Mouse (Mus musculus) limb, embryonic 15.5 days (tissue): ENCODE results near the gene Slc25a12. TPM values are rescaled to one million over a fixed set of nuclear protein-coding genes. Genes with fewer than 3 reads are reported as not detected.

Source experiments
- ATAC-seq: fragments of 200-750 bp; cut with Nextera tagmentation; 2 replicates; pipeline ENCODE4 v1.8.0; 2017; ENCODE audit warnings: low read depth, moderate TSS enrichment; ENCODE audit not compliant: insufficient number of reproducible peaks, low FRiP score, low TSS enrichment
- H3K27ac ChIP-seq: fragments of 300-500 bp; sonication (generic); 2 replicates; pipeline ENCODE4 v1.5.1; 2015; ENCODE audit warnings: moderate library complexity, mild to moderate bottlenecking, inconsistent platforms
- H3K27me3 ChIP-seq: fragments of 300-500 bp; sonication (generic); 2 replicates; pipeline ENCODE4 v1.6.1; 2015; ENCODE audit warnings: inconsistent platforms
- H3K36me3 ChIP-seq: fragments of 300-500 bp; sonication (generic); 2 replicates; pipeline ENCODE4 v1.6.1; 2015; ENCODE audit warnings: inconsistent platforms
- H3K4me1 ChIP-seq: fragments of 300-500 bp; sonication (generic); 2 replicates; pipeline ENCODE4 v1.6.1; 2015; ENCODE audit warnings: inconsistent platforms
- H3K4me2 ChIP-seq: fragments of 300-500 bp; sonication (generic); 2 replicates; pipeline ENCODE4 v1.6.1; 2015; ENCODE audit warnings: mild to moderate bottlenecking, inconsistent platforms
- H3K4me3 ChIP-seq: fragments of 300-500 bp; sonication (generic); 2 replicates; pipeline ENCODE4 v1.5.1; 2015; ENCODE audit warnings: mild to moderate bottlenecking, inconsistent platforms
- H3K9ac ChIP-seq: fragments of 300-500 bp; sonication (generic); 2 replicates; pipeline ENCODE4 v1.6.1; 2015; ENCODE audit warnings: inconsistent platforms
- H3K9me3 ChIP-seq: fragments of 300-500 bp; sonication (generic); 2 replicates; pipeline ENCODE4 v1.6.1; 2016; ENCODE audit warnings: inconsistent platforms
- WGBS: fragments of 180-500 bp; shearing (Covaris S2); methylation state at CpG from one replicate; pipeline ENCODE4 v1.1.7; 2015; 5-methylcytosine and 5-hydroxymethylcytosine counted together
- polyA plus RNA-seq: library from polyadenylated mRNA; unstranded; fragments of >200 nt; fragmentation: Nextera tagmentation; extraction: Ambion mirVana; gene quantifications from 2 replicates; pipeline ENCODE4 v1.2.1, GENCODE M21; 2015

Gene Slc25a12
- polyA plus RNA-seq, 1 experiment from 2014 or later, result 33.5 TPM

DNA sequence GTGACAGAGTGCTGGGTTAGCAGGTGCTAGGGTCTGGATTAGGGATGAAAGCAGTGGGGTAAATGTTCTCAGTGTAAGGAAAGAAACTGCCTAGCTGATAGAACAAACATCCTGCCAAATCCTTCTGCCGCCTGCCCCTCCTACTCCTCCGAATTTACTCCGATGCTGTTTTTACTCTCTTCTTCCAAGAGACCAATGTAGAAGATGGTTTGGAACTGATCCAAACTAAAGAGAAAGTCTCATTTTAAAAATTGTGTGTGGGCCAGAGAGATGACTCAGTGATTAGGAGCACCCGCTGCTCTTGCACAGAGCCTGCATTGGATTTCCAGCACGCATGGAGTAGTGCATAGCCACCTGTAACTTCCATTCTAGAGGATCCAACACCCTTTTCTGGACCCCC is 4.2 kb upstream of the Slc25a12 start:
- no peak overlapping the region for H3K4me3 ChIP-seq
- 60% methylated on average over 5 of the region's 5 CpGs for WGBS

GRCm38 (mm10) chr2:71368086-71368485 is 537 bp upstream of the Slc25a12 start:
- H3K4me2 ChIP-seq, result peak overlapping the region; percentile 67
- 40% methylated on average over 8 of the region's 8 CpGs for WGBS
- H3K27me3 ChIP-seq, result no peaks in the 10 kb centered on the region
- no peak for ATAC-seq
- no peaks in the 10 kb centered on the region for H3K9me3 ChIP-seq
- H3K4me1 ChIP-seq, result peaks cover 10% of the 10 kb centered on the region; the same call in 1 of the 2 replicates
- H3K27ac ChIP-seq, result no peak overlapping the region
- H3K36me3 ChIP-seq, result no peaks in the 10 kb centered on the region
- no peak overlapping the region for H3K9ac ChIP-seq
- 0 out of 2 replicates have a peak overlapping the region, but pooled peaks have one; percentile 81 for H3K4me3 ChIP-seq

More for the DNA sequence above, 4.2 kb upstream of the Slc25a12 start:
- no peaks in the 10 kb centered on the region for H3K36me3 ChIP-seq
- no peak overlapping the region for H3K9ac ChIP-seq
- H3K27me3 ChIP-seq, result no peaks in the 10 kb centered on the region
- H3K27ac ChIP-seq, result no peak overlapping the region
- H3K9me3 ChIP-seq, result no peaks in the 10 kb centered on the region
- no peak for ATAC-seq
- H3K4me2 ChIP-seq, result no peak overlapping the region
- H3K4me1 ChIP-seq, result peaks cover 5% of the 10 kb centered on the region; the same call in 1 of the 2 replicates

- no peak overlapping the region for H3K27ac ChIP-seq
- no peaks in the 10 kb centered on the region for H3K27me3 ChIP-seq
- peak overlapping the region; percentile 81 for H3K9ac ChIP-seq
- peak overlapping the region; percentile 81 for H3K4me3 ChIP-seq
- peak overlapping the region; percentile 67 for H3K4me2 ChIP-seq
- no peak for ATAC-seq
- 13% methylated on average over 9 of the region's 9 CpGs for WGBS
- H3K36me3 ChIP-seq, result no peaks in the 10 kb centered on the region
- H3K9me3 ChIP-seq, result no peaks in the 10 kb centered on the region
- peaks cover 10% of the 10 kb centered on the region; the same call in 1 of the 2 replicates for H3K4me1 ChIP-seq
Observed at GRCm38 (mm10) chr2:71366618-71367124, 878 bp downstream of the Slc25a12 start.

DNA sequence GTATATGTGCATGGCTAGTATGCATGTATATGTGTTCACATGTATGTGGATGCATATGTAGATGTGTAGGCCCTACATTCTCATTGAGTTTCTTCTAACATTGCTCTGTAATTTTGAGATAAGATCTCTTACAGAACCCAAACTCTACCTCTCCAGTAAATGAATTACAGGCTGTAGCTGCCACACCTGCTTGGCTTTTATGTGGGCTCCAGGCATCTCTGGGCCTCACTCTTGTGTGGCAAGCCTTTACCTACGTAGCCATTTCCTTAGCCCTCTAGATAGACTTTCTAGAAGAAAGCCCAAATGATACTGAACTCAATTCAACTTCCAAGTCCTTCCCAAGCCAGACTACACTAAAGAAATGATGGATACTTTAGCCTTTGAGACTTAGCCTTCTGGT is 7.4 kb downstream of the Slc25a12 start:
- H3K27me3 ChIP-seq, result no peaks in the 10 kb centered on the region
- no peaks in the 10 kb centered on the region for H3K36me3 ChIP-seq
- H3K9ac ChIP-seq, result no peak overlapping the region
- H3K4me3 ChIP-seq, result no peak overlapping the region
- H3K9me3 ChIP-seq, result no peaks in the 10 kb centered on the region
- ATAC-seq, result no peak
- H3K4me2 ChIP-seq, result no peak overlapping the region
- H3K4me1 ChIP-seq, result no peaks in the 10 kb centered on the region
- no peak overlapping the region for H3K27ac ChIP-seq
- WGBS, result 82% methylated on average over 1 of the region's 1 CpGs

GRCm38 (mm10) chr2:71358347-71358746 is 9.2 kb downstream of the Slc25a12 start:
- no peaks in the 10 kb centered on the region for H3K4me1 ChIP-seq
- no peak overlapping the region for H3K4me2 ChIP-seq
- no peak for ATAC-seq
- no peak overlapping the region for H3K9ac ChIP-seq
- no peaks in the 10 kb centered on the region for H3K36me3 ChIP-seq
- H3K27ac ChIP-seq, result no peak overlapping the region
- WGBS, result 92% methylated on average over 5 of the region's 5 CpGs
- no peaks in the 10 kb centered on the region for H3K27me3 ChIP-seq
- no peak overlapping the region for H3K4me3 ChIP-seq
- no peaks in the 10 kb centered on the region for H3K9me3 ChIP-seq

DNA sequence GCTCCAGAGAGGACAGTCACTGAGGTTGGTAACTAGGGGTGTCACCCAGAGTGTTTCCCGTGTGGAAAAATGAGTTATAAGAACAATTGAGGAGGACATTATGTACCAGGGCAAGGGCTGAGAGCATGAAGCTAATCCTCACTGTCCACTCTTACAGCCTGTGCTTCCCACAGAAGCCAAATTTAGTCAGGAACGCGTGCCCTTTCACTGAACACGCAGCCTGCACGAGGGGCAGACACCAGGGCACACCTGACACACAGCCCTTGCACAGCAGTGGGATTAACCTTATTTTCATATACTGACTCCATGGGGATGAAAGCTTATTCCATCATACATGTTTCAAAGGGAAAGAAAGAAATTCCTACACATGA is 13.5 kb downstream of the Slc25a12 start:
- H3K27me3 ChIP-seq, result no peaks in the 10 kb centered on the region
- ATAC-seq, result no peak
- no peaks in the 10 kb centered on the region for H3K9me3 ChIP-seq
- no peaks in the 10 kb centered on the region for H3K4me1 ChIP-seq
- WGBS, result 70% methylated on average over 5 of the region's 5 CpGs
- no peak overlapping the region for H3K27ac ChIP-seq
- no peak overlapping the region for H3K9ac ChIP-seq
- no peak overlapping the region for H3K4me3 ChIP-seq
- no peaks in the 10 kb centered on the region for H3K36me3 ChIP-seq
- H3K4me2 ChIP-seq, result no peak overlapping the region

- Histone ChIP-seq H3K4me3 (no peak overlapping the region), H3K4me1 (no peaks in the 10 kb centered on the region), H3K9me3 (no peaks in the 10 kb centered on the region), H3K36me3 (no peaks in the 10 kb centered on the region), H3K9ac (no peak overlapping the region), H3K4me2 (no peak overlapping the region), H3K27me3 (no peaks in the 10 kb centered on the region), H3K27ac (no peak overlapping the region)
- no peak for ATAC-seq
- 54% methylated on average over 10 of the region's 10 CpGs for WGBS
Observed at GRCm38 (mm10) chr2:71353306-71354054, 14.1 kb downstream of the Slc25a12 start.

DNA sequence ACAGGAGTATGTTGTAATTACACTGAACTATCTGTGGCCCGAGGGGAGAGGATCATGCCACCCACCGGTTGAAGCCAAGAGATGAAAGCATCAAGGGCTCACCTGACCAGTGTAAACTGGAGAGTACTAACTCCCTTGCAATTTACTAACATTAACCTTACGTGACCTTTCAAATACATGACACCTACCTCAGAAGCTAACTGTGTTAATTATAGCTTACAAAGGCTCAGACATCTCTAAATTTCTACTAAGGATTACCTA is 15.9 kb downstream of the Slc25a12 start:
- no peak overlapping the region for H3K9ac ChIP-seq
- H3K4me3 ChIP-seq, result no peak overlapping the region
- no peak overlapping the region for H3K4me2 ChIP-seq
- 62% methylated on average over 3 of the region's 3 CpGs for WGBS
- H3K36me3 ChIP-seq, result no peaks in the 10 kb centered on the region
- no peaks in the 10 kb centered on the region for H3K27me3 ChIP-seq
- H3K4me1 ChIP-seq, result no peaks in the 10 kb centered on the region
- no peak overlapping the region for H3K27ac ChIP-seq
- no peaks in the 10 kb centered on the region for H3K9me3 ChIP-seq
- ATAC-seq, result no peak

DNA sequence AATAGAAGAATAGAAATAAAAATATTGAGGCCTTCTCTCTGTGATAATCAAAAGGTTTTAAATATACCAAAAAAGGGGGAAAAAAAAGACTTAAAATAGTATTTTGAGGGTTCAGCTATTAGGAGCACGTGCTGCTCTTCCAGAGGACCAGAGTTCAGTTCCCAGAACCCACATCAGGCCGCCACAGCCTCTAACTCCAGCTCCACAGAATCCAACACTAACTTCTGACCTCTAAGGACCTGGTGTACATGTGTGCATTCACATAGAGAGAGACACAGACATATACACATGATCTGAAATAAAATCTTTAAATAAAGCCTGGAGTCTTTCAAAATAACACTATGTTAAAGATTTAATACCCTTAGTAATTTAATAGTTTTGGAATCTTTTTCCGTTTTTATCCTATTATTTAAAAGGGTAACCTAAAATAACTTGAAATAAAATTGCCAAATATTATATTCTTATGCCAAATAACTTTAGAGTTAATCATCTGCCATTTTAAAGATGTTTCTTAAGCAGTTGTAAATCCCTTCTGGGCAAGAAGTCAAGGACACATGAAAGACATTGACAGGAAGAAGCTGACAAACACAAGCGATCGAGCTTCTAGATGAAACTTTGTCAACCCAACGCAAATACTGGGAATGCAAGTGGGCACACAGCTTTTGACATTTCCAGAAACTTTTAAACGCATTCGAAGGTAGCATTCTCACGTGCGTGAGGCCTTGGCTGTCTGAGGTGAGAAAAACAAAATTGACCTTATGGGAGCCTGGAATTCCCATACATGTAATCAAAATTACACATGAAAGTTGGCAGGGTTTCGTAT is 16.4 kb downstream of the Slc25a12 start:
- Histone ChIP-seq H3K4me3 (no peak overlapping the region), H3K4me1 (no peaks in the 10 kb centered on the region), H3K36me3 (no peaks in the 10 kb centered on the region), H3K27me3 (no peaks in the 10 kb centered on the region), H3K9ac (no peak overlapping the region), H3K9me3 (no peaks in the 10 kb centered on the region), H3K27ac (no peak overlapping the region), H3K4me2 (no peak overlapping the region)
- no peak for ATAC-seq
- 76% methylated on average over 11 of the region's 11 CpGs for WGBS

DNA sequence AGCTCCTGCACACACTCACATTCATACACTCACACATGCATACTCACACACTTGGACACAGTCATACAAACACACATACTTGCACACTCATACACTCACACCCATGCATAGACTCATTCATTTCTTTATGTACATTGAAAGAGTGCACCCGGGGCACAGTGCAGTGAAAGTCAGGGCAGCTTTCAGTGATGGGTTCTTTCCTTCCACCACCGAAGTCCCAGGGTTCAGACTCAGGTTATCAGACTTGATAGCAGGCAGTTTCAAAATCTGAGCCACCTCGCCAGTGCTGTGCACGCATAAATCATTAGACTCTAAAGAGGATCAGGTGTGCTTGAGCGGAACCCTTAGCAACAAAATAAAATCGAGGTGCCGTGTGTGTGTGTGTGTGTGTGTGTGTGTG is 17.4 kb downstream of the Slc25a12 start:
- H3K27ac ChIP-seq, result no peak overlapping the region
- H3K4me3 ChIP-seq, result no peak overlapping the region
- no peak overlapping the region for H3K9ac ChIP-seq
- no peaks in the 10 kb centered on the region for H3K9me3 ChIP-seq
- H3K4me1 ChIP-seq, result no peaks in the 10 kb centered on the region
- WGBS, result 77% methylated on average over 7 of the region's 7 CpGs
- H3K27me3 ChIP-seq, result no peaks in the 10 kb centered on the region
- no peaks in the 10 kb centered on the region for H3K36me3 ChIP-seq
- ATAC-seq, result no peak
- H3K4me2 ChIP-seq, result no peak overlapping the region

GRCm38 (mm10) chr2:71349511-71349910 is 18.0 kb downstream of the Slc25a12 start:
- ATAC-seq, result no peak
- no peaks in the 10 kb centered on the region for H3K9me3 ChIP-seq
- H3K9ac ChIP-seq, result no peak overlapping the region
- no peaks in the 10 kb centered on the region for H3K27me3 ChIP-seq
- H3K27ac ChIP-seq, result no peak overlapping the region
- H3K4me2 ChIP-seq, result no peak overlapping the region
- no peaks in the 10 kb centered on the region for H3K4me1 ChIP-seq
- H3K36me3 ChIP-seq, result no peaks in the 10 kb centered on the region
- 72% methylated on average over 2 of the region's 2 CpGs for WGBS
- H3K4me3 ChIP-seq, result no peak overlapping the region

- WGBS, result 90% methylated on average over 20 of the region's 20 CpGs
- no peak overlapping the region for H3K27ac ChIP-seq
- no peaks in the 10 kb centered on the region for H3K9me3 ChIP-seq
- H3K4me2 ChIP-seq, result no peak overlapping the region
- H3K27me3 ChIP-seq, result no peaks in the 10 kb centered on the region
- no peak overlapping the region for H3K9ac ChIP-seq
- no peaks in the 10 kb centered on the region for H3K4me1 ChIP-seq
- no peak overlapping the region for H3K4me3 ChIP-seq
- ATAC-seq, result no peak
- H3K36me3 ChIP-seq, result peaks cover 8% of the 10 kb centered on the region; the same call in 1 of the 2 replicates
Observed at GRCm38 (mm10) chr2:71347732-71348490, 19.6 kb downstream of the Slc25a12 start.
